Mouse (Mus musculus) myocyte (in vitro differentiated cells): Measurements from ENCODE around the gene Eif4e1b.

ENCODE experiments used
- CEBPB ChIP-seq: IDR thresholded peaks from 2 replicates; pipeline ENCODE4 v1.6.1; 2011; ENCODE audit warnings: mild to moderate bottlenecking, moderate library complexity; ENCODE audit not compliant: poor library complexity, insufficient read depth, severe bottlenecking
- E2F4 ChIP-seq: IDR thresholded peaks from one replicate; pipeline ENCODE4 v1.6.1; 2011; ENCODE audit warnings: mild to moderate bottlenecking, control low read depth, moderate library complexity; ENCODE audit not compliant: insufficient read depth
- MAX ChIP-seq: IDR thresholded peaks from one replicate; pipeline ENCODE4 v1.6.1; 2011; ENCODE audit warnings: low read depth, mild to moderate bottlenecking, control low read depth
- MYOD1 ChIP-seq, 3 experiments: IDR thresholded peaks; one replicate each; pipeline ENCODE4 v1.6.1; 2011; ENCODE audit warnings: control low read depth in 2 of 3, low read depth in 2 of 3, mild to moderate bottlenecking in 2 of 3, moderate library complexity in 1 of 3; ENCODE audit not compliant: insufficient read length in 2 of 3, control insufficient read depth in 1 of 3
- POLR2A ChIP-seq: IDR thresholded peaks from one replicate; pipeline ENCODE4 v1.6.1; 2011; ENCODE audit warnings: low read depth, mild to moderate bottlenecking, control low read depth, moderate library complexity; ENCODE audit not compliant: insufficient read length
- POLR2AphosphoS2 ChIP-seq: IDR thresholded peaks from one replicate; pipeline ENCODE4 v1.6.1; 2011; ENCODE audit warnings: low read depth, control low read depth; ENCODE audit not compliant: insufficient read length
- REST ChIP-seq: IDR thresholded peaks from one replicate; pipeline ENCODE4 v1.6.1; 2011; ENCODE audit warnings: mild to moderate bottlenecking, control low read depth, moderate library complexity; ENCODE audit not compliant: insufficient read depth, insufficient read length
- SRF ChIP-seq: IDR thresholded peaks from one replicate; pipeline ENCODE4 v1.6.1; 2011; ENCODE audit warnings: low read depth; ENCODE audit not compliant: control insufficient read depth, insufficient read length
- TCF3 ChIP-seq: IDR thresholded peaks from one replicate; pipeline ENCODE4 v1.6.1; 2011; ENCODE audit warnings: low read depth, control low read depth; ENCODE audit not compliant: insufficient read length
- USF1 ChIP-seq: IDR thresholded peaks from one replicate; pipeline ENCODE4 v1.6.1; 2011; ENCODE audit warnings: low read depth, mild to moderate bottlenecking, control low read depth, moderate library complexity

DNA sequence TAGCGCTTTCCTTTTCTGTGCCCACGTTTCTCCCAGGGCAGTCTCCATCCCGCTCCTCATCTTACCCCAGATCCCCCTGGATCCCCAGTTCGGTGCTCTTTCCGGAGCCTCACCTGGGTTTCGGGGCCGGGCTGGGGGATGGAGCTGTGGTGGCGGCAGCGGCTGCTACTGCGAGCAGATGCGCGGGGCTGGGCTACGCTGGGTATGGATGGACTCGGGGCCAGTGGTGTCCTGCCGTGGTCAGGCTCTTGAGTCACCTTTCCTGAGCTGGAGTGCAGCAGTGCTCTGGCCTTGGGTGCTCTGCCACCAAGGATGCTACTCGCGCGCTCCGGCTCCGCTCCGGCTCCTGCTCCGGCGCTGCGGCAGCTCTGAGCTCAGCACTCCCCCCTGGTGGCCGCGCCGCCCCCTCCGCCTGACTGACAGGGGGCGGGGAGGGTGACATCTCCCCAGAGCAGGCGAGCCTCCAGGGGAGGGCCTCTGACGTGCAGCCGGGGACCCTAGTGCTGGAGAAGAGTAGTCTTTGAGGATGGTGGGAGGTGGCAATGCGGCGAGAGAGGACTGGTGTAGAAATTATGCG lies 17.5 kb upstream of the Eif4e1b start, which contains the start of gene Sncb:
- TF ChIP-seq POLR2A = no peak
- TF ChIP-seq POLR2AphosphoS2 = no peak
- no peak for TF ChIP-seq TCF3
- no peak for TF ChIP-seq MAX
- TF ChIP-seq CEBPB = no peak
- no peak for TF ChIP-seq REST
- no peak for TF ChIP-seq USF1
- TF ChIP-seq E2F4 = no peak
- no peak for TF ChIP-seq MYOD1 (IDR thresholded peaks at IDR 0.05; ENCODE audit: control insufficient read depth in 1 of 3, insufficient read length in 2 of 3, low read depth in 2 of 3)
- no peak for TF ChIP-seq SRF
